Mouse (Mus musculus) layer of hippocampus, adult 2 months (tissue): ENCODE data around the gene Gm13090. TPM values are rescaled to one million over a fixed set of nuclear protein-coding genes. Genes with fewer than 3 reads are reported as not detected.

Experiments used
- DNase-seq, 2 experiments: peaks; one replicate each; pipeline ENCODE4 v3.0.0; 2022; ENCODE audit warnings: low spot score in 2 of 2
- H3K27ac ChIP-seq: fragments of 200-600 bp; 2 replicates; pipeline ENCODE4 v1.8.1; 2022
- H3K4me3 ChIP-seq: fragments of 200-600 bp; 2 replicates; pipeline ENCODE4 v1.8.1; 2022; ENCODE audit warnings: mild to moderate bottlenecking
- CTCF ChIP-seq: fragments of 200-600 bp; conservative IDR thresholded peaks from 2 replicates; pipeline ENCODE4 v1.8.1; 2022; ENCODE audit warnings: antibody characterized with exemption, mild to moderate bottlenecking, moderate library complexity
- long read RNA-seq, 2 experiments: library from polyadenylated mRNA; stranded (forward); transcript quantifications; one replicate each; pipeline ENCODE4 v2.0.0; 2021; ENCODE audit warnings: borderline mapping rate in 2 of 2
- total RNA-seq, 2 experiments: library from RNA; stranded (reverse); gene quantifications; 2 replicates each; pipeline ENCODE4 v1.2.3; 2021

Gene Gm13090
- not detected for total RNA-seq
- long read RNA-seq, experiment 1: 0 reads
- long read RNA-seq, experiment 2: 0 reads

GRCm38 (mm10) chr4:151089270-151089669, at the start of gene Gm13090:
Gene Gm13090 (plus strand): TSS chr4:151089570.
- no peak for DNase-seq
- Histone ChIP-seq H3K4me3 (peak within 1 kb of the TSS; percentile 31; the same call in 1 of the 2 replicates), H3K27ac (peak within 1 kb of the TSS; percentile 83)
- no peak for TF ChIP-seq CTCF

- H3K27ac ChIP-seq: 0 out of 2 replicates have a peak overlapping the region, but pooled peaks have one; percentile 8
- no peak for TF ChIP-seq CTCF
- DNase-seq: no peak
- H3K4me3 ChIP-seq: peak overlapping the region; percentile 21; the same call in 1 of the 2 replicates
These were observed 47.9 kb upstream of the Gm13090 start for GRCm38 (mm10) chr4:151041506-151041905.

GRCm38 (mm10) chr4:151043281-151043680, 46.1 kb upstream of the Gm13090 start:
- TF ChIP-seq CTCF: no peak
- Histone ChIP-seq H3K4me3 (peak overlapping the region; percentile 69), H3K27ac (peak overlapping the region; percentile 100)
- no peak for DNase-seq

- Histone ChIP-seq H3K4me3 (peak within 1 kb of the TSS; percentile 69), H3K27ac (peak within 1 kb of the TSS; percentile 100)
- no peak for TF ChIP-seq CTCF
- DNase-seq: peak; percentile 96 to 98
These were observed 45.1 kb upstream of the Gm13090 start, which contains the start of gene Per3 for GRCm38 (mm10) chr4:151044037-151044943. Gene Per3 (minus strand): TSS chr4:151044665.

GRCm38 (mm10) chr4:151044944-151045570, 44.3 kb upstream of the Gm13090 start:
- Histone ChIP-seq H3K4me3 (peak overlapping the region; percentile 69), H3K27ac (peak overlapping the region; percentile 100)
- TF ChIP-seq CTCF: no peak
- DNase-seq: peak; percentile 28 to 63

- no peak for DNase-seq
- no peak for TF ChIP-seq CTCF
- Histone ChIP-seq H3K27ac (peak overlapping the region; percentile 100; the same call in 1 of the 2 replicates), H3K4me3 (no peak overlapping the region)
These were observed 42.8 kb upstream of the Gm13090 start for GRCm38 (mm10) chr4:151046524-151046923.

GRCm38 (mm10) chr4:151051162-151051561, 38.2 kb upstream of the Gm13090 start:
- Histone ChIP-seq H3K4me3 (no peak overlapping the region), H3K27ac (0 out of 2 replicates have a peak overlapping the region, but pooled peaks have one; percentile 2)
- no peak for DNase-seq
- no peak for TF ChIP-seq CTCF

GRCm38 (mm10) chr4:151057347-151058321, 31.7 kb upstream of the Gm13090 start, which contains the start of gene Vamp3:
Gene Vamp3 (minus strand): TSS chr4:151057963.
- peak within 1 kb of the TSS; percentile 96 for H3K27ac ChIP-seq
- H3K4me3 ChIP-seq: peak within 1 kb of the TSS; percentile 94
- DNase-seq: peak; percentile 98 to 100
- no peak for TF ChIP-seq CTCF

GRCm38 (mm10) chr4:151058634-151059033, 30.7 kb upstream of the Gm13090 start:
- Histone ChIP-seq H3K27ac (peak overlapping the region; percentile 96), H3K4me3 (peak overlapping the region; percentile 94)
- no peak for DNase-seq
- no peak for TF ChIP-seq CTCF

GRCm38 (mm10) chr4:151059566-151059965, 29.8 kb upstream of the Gm13090 start:
- no peak for TF ChIP-seq CTCF
- Histone ChIP-seq H3K4me3 (no peak overlapping the region), H3K27ac (no peak overlapping the region; the same call in 1 of the 2 replicates)
- no peak for DNase-seq

- peak; percentile 66 for TF ChIP-seq CTCF
- no peak for DNase-seq
- no peak overlapping the region for H3K4me3 ChIP-seq
- H3K27ac ChIP-seq: peak overlapping the region; percentile 43; the same call in 1 of the 2 replicates
These were observed 20.6 kb upstream of the Gm13090 start for GRCm38 (mm10) chr4:151068751-151069150.

- no peak for TF ChIP-seq CTCF
These were observed 18.4 kb upstream of the Gm13090 start for GRCm38 (mm10) chr4:151070962-151071361.

More at GRCm38 (mm10) chr4:151070962-151071361, 18.4 kb upstream of the Gm13090 start:
- peak overlapping the region; percentile 59 for H3K27ac ChIP-seq
- no peak overlapping the region for H3K4me3 ChIP-seq
- DNase-seq: no peak
